Mouse (Mus musculus) left cerebral cortex, postnatal 10 days (tissue): Measurements from ENCODE around the gene Ilkap. TPM values are rescaled to one million over a fixed set of nuclear protein-coding genes. Genes with fewer than 3 reads are reported as not detected.

ENCODE experiments used
- DNase-seq, 2 experiments: peaks; one replicate each; pipeline ENCODE4 v3.0.0; 2021 to 2022; ENCODE audit warnings: low spot score in 2 of 2, mixed read lengths in 1 of 2; ENCODE audit errors: extremely low spot score in 1 of 2
- intact Hi-C: fragments of 180-260 bp; cut with DNase I; formaldehyde crosslinking; loops from one replicate; pipeline ENCODE4 v1.15.1; 2025
- total RNA-seq, 2 experiments: library from RNA; stranded (reverse); gene quantifications; 2 replicates each; pipeline ENCODE4 v1.2.3; 2021

Ilkap gene
- total RNA-seq, 2 experiments from 2014 or later = 62.9 to 68.6 TPM

DNA sequence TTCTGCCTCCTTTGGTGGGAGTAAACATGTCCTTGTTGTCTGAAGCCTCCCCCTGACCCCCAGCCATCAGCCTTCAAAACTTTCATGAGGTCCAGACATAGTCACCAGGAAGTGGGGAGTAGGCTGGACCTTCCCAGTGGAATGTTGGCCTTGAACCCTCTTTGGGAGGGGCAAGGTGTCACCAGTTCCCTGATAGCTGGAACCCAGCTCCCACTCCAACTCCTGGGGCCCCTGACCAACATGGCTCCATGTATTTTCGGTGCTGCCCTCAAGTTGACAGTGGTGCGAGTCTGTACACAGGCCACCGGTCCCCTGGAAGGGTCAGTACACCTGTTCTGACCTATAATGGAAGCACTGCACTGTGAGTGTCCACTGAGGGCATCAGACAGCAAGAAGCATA is 31.3 kb downstream of the Ilkap start:
- intact Hi-C loops = no loop called here
- DNase-seq = no peak

DNA sequence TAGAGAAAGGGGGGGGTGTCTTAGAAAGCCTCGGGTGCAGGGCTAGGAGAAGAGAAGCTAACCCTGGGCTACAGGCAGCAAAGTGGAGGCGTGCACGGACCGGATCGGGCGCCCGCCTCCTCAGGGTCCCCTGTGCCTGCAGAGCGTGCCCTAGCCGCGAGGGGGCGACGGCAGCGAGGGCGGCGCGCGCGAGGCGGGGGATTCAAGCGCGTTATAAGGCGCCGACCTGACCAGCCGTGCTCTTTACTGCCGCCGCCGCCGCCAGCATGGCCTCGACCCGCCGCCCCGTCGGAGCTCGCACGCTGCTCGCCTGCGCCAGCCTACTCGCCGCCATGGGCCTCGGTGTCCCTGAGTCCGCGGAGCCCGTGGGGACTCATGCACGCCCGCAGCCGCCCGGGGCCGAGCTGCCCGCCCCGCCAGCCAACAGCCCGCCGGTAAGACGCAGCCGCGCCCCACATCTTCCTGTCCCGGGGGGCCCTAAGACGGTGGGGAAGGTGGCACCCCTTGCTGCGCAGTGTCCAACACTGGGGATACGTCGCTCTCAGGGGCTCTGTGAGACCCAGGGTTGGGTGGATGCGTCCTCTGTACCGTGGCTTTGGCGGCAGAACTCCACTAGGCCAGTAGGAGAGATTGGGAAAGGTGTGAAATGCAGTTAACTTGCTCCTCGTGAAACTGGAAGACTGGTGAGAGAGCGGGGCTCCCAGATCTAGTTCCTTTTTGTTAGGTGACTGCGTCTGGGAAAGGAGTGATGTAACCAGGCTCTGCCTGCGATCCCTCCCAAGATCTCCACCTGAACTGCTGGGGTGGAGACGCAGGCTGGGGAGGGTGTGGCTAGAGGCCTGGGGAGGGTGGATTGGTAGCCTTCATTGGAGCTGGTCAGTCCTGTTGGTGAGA is 32.2 kb downstream of the Ilkap start, which contains the start of gene Erfe:
Gene Erfe, plus strand, starts transcription at position 216 of the 894 bp plus-strand sequence.
- DNase-seq = peak in 1 of 2 experiments; percentile 77
- intact Hi-C loops = no loop called here

DNA sequence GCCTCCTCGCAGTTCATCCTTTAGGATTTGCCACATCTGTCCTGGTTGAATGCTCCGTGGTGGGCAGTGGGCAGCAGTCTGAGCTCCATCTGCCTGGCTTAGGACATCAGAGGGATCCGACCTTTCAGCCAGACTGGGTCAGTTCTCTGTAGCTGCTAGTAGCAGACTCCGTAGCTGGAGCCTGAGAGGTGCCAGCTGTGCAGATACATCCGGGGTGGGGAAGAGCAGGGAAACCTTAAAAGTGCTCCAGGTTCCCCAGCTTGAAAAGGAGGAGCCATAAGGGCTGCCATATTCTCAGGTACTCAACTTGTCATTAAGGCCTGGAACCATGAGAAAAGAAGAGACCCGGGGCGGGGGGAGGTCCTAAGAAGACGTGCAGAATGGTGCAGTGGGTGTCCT is 32.8 kb downstream of the Ilkap start:
- DNase-seq = no peak
- intact Hi-C loops = no loop called here

DNA sequence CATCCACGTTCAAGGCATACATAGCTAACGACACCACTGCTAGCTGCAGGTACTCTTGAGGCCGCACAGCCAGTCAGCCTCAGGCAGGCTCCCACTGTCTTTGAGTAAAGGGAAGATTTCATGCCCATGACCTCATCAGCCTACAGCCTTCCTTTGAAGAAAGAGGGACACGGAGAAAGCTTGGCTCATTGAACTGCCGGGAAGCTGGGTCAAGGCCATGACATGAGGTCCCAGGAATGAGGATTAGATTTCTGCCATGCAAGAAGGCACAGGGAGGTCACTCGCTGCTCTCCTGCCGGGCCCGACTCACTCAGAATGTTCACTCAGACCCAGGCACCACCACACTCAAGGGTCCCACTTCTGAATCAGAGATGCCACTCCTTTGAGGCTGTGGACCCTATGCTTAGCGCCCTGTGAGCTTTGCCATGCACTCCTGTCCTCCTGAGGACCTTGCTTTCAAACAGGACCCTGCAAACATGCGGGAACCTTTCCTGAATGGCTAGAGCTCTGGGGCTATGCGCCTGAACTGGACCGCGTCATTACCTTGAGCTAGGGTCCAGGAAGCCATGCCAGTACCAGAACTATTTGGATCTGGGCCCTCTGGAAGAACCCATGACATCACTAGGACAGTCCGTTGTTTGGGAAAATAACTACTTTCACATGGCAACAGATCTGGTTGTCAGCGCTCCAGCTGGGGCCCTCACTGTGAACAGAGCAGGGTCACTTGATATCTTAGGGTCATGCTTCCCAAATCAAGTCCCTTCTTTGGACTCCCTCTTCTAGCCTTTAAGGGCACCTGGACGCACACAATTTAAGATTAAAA is 33.6 kb downstream of the Ilkap start:
- intact Hi-C loops = no loop called here
- DNase-seq = no peak

DNA sequence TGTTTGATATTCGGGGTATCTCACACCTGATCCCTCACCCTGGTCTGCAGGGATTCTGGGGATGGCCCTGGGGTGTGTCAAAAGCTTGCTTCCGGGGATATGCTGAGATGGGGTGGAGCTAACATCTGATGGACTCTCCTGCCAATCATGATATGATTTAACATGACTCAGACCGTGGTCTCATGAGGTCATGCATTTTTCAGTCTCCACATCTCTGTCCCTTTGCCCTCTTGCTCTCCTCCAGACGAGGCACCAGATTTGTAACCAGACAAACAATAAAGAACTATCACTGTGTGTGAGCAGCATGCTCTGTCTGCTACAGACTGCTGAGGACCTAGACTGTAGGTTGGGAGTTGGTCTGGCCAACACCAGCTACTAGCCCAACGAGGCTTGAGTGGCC is 36.5 kb downstream of the Ilkap start:
- no peak for DNase-seq
- intact Hi-C loops = no loop called here

DNA sequence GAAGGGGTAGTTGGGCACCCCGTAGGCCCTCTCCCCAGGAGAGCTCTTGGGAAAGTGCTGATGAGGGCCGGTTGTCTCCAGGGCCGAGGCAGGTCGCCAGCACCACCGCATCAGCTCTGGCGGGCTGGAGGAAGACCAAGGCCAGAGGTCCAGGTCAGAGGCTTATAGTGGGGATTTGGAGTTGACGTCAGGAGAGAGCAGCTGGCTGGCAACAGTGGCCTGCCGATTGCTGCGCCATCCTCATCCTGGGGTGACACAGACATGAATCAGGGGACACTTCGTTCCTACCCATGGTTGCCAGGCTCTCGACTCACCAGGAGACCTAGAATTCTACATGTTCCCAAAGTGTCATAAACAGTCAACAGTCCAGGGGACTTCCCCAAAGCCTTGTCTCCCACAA is 42.5 kb downstream of the Ilkap start:
- intact Hi-C loops = no loop called here
- no peak for DNase-seq

DNA sequence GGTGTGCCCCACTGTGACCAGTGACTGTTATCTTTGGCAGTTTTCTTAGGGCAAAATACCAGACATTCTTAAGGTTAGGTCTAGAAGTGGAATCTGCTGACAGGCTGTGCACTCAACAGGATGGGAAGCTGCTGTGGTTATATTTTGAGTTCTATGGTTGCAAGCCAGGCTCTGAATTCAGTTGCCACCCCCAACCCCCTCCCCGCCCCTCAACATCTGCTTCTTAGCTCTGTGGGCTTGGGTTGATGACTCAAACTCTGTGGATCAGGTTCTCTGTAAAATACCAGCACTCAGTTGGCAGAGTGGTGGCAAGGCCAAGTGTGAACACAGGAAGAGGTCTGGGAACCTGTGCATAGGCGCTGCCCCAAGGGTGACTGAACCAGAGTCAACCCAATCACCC is 46.3 kb downstream of the Ilkap start:
- no peak for DNase-seq
- intact Hi-C loops = no loop called here

DNA sequence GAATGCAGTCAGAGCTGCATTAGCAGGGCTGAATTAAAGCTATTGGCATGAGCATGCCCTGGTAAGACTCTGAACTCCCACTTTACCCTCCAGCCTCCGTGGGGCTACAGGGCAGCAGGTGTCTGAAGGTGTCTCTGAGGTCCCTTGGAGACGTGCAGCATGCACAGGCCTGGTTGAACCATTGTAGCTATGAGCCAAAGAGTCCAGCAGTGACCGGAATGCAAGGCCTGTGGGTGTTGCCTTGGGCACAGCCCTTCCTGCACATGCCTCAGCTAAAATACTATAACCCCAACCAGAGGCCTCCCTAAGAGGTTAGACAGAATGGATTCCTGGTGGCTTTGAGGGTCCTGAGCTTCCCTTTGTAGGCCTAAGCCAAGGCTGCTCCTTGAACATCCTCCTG is 47.4 kb downstream of the Ilkap start:
- DNase-seq = no peak
- intact Hi-C loops = no loop called here

DNA sequence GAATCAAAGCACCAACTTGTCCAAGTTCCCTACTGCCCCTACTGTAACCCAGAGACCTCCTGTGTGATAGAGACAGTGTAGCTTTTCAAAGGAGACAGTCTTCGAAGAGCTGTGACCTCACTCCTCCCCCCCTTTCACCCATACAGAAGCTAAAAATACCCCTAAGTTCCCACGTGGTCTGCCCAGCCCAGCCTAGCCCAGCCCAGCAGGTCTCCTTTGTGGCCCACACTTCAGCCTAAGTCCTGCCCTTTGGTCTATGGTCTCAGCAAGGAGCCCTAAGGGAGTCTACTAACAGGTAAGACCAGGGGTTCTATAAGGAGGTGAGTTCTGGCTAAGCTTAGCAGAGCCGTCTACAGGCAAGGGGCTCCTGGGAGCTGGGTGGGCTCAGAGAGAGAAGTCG is 47.8 kb downstream of the Ilkap start, which contains the start of gene Klhl30:
Gene Klhl30, plus strand, starts transcription at position 176 of the 400 bp plus-strand sequence.
- intact Hi-C loops = no loop called here
- DNase-seq = no peak

DNA sequence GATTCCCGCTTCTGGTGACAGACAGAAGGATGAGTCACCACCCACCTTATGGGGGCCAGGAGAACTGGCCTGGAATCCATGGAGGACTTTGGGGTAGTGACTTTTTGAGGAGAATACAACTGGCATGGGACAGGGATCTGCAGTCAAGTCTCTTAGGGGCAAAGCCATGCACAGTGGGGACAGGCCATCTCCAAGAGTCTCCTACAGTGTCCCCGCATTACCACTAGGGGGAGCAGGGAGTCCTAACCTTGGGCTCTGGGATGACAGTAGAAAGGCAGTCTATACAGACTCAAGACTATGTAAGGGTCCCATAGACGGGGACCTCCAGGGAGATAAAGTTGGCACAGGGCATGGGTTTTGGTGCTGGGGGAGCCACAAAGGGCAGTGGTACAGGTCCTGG is 51.7 kb downstream of the Ilkap start:
- intact Hi-C loops = no loop called here
- no peak for DNase-seq

DNA sequence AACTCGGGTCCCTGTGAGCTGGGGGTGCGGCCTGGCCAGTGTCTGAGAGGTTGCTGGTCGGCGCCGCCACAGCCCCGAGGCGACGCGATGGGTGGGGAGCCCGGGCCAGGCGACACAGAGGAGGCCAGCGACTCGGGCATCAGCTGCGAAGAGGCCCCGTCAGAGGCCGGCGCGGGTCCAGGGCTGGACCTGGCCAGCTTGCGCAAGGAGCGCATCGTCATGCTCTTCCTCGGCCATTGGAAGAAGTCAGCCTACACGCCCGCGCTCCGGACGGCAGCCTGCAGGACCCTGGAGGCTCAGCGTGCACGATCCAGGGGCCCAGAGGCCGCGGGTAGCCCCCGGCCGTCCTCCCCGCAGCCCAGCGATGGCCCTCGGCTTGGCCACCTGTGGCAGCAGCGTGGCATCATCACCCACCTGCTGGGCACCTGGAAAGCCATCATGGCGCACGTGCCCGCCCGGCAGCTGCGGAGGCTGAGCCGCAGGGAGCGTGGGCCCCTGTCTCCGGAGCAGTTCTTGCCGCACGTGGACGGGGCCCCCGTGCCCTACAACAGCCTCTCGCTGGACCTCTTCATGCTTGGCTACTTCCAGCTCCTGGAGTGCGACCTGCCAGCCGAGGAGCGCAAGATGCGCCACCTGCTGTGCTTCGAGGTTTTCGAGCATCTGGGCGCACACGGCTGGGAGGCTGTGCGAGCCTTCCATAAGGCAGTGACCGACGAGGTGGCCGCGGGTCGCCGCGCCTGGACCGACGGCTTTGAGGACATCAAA is 53.5 kb downstream of the Ilkap start:
- no peak for DNase-seq
- intact Hi-C loops = no loop called here

DNA sequence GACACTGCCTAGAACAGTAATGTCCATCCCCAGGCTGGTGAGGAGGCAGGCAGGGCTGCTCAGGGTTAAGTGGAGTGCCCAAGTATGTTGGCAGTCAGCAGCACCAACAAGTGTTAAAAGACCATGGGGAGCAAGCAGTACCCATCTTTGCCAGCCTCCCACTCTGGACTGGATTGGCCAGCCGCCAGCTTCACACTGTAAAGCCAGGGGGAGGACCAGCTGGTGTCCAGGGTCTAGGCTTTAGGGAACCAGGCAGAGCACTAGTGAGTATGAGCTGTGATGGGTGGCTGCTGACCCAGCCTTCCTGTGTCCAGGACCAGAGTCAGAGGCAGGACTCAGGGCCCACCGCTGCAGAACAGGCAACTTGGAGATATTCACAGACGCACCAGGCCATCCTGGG is 54.6 kb downstream of the Ilkap start:
- intact Hi-C loops = no loop called here
- peak in 1 of 2 experiments; percentile 74 for DNase-seq

DNA sequence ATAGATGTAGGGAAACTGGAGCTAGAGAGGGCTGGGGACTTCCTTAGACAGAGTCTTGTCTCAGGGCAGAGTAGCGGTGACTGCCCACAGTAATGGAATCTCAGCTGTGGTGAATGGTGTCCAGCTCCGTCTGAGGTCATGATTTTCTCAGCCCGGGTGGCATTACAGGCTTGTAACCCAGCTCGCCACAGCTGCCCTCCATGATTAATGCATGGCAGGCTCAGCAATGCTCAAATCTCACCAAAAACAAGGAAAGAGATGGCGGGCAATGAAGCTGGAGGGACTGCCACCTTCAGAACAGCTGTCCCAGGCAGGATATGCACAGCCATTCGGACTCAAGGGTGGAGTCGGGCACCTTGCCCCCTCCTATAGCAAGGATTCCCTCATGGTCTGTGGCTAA is 61.3 kb downstream of the Ilkap start:
- DNase-seq = no peak
- intact Hi-C loops = no loop called here

DNA sequence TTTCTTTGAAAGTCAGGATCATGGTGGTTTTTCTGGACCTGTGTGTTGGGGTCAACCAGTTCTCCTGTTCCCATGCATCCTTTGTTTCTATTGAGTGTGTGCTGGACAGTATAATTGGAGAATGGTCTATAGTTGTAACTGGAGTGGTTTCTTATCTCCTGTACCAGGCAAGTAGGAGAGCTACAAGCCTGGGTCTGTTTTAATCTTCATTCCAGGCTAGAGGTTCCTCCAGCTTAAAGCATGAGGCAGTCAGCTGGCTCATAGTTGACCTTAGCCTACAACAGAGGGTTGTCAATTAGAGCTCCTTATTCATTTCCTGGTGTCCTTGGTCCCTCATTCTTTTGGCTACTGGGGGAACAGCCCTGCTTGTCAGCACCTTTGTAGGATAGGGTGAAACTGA is 65.0 kb downstream of the Ilkap start:
- DNase-seq = no peak
- intact Hi-C loops = no loop called here

DNA sequence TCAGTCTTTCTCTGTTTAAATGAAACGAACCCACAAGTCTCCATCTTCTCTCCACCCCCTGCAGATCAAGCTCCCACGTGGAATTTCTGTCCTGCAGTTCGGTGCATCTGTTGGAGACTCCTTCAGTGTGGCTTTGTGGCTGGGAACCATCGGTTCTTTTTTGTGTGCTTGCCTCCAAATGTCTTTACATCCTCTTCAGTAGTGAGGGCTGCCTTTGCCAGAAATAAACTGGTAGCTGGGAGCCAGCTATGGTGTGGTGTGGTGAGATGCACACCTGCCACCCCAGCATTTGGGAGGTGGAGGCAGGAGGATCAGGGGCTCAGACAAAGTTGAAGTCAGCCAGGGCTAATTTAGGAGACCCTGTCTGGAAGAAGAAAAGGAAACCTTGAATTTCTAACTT is 66.5 kb downstream of the Ilkap start:
- no peak for DNase-seq

DNA sequence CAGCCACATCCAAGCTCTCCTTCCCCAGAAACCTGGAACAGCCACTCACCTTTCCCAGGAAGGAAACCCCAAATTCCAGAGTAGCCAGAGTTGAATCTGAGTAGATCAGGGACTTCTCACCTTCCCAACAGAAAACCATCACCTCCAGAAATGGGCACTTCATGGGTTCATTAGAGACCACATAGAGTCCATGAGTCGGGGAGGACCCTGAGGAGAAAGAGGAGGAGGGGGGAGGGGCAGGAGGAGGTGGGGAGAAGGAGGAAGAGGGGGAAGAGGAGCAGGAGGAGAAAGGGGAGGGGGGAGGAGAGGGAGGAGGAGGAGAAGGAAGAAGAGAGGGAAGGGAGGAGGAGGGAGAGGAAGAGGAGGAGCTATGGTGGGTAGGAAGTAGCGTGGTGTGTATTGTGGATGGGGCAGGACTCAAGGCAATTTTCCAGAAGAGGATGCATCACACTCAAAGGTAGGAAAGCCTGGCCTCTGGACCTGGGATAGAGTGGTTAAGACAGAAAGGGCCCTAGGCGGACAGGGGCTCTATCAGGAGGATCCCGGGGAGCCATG is 73.0 kb downstream of the Ilkap start:
- no peak for DNase-seq

More for the DNA sequence above, 66.5 kb downstream of the Ilkap start:
- intact Hi-C loops = no loop called here

DNA sequence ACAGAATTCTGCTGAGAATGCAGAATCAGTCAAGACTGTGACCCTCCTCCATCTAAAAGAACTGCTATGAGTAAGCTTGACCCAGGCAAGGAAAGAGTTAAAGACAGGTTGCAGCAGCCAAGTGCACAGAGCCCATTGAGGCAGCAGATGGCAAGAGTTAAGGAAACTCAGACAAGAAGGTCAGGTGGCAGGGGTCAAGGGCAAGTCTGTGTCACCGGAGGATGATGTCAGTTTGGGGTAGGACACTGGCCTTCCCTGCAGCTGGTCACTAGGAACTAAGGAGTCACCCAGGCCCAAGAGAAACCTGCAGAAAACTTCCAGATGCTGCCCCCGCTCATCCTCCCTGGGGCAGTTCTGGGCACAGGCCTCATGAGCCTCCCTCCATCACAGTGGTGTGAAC is 74.0 kb downstream of the Ilkap start:
- intact Hi-C loops = no loop called here
- no peak for DNase-seq

More for the DNA sequence above, 73.0 kb downstream of the Ilkap start:
- intact Hi-C loops = no loop called here
